Mouse (Mus musculus) hindbrain, embryonic 14.5 days (tissue): ENCODE results near the gene Zkscan8. TPM values are rescaled to one million over a fixed set of nuclear protein-coding genes. Genes with fewer than 3 reads are reported as not detected.
A peak's percentile ranks its signal among the peaks of the same experiment; 100 is the strongest.
"Not testable (repeated sequence)": the region's sequence is repeated elsewhere in the genome, so short reads cannot be mapped to it uniquely, and the experiment has no call there.

ENCODE experiments used
- ATAC-seq: fragments of 200-750 bp; cut with Nextera tagmentation; 2 replicates; pipeline ENCODE4 v1.8.0; 2017; ENCODE audit warnings: moderate number of reproducible peaks, mild to moderate bottlenecking, moderate TSS enrichment, moderate library complexity; ENCODE audit not compliant: low FRiP score
- DNase-seq: peaks from one replicate; pipeline ENCODE4 v3.0.0-alpha.2; 2015; ENCODE audit warnings: low spot score
- H3K27ac ChIP-seq: fragments of 300-500 bp; sonication (generic); 2 replicates; pipeline ENCODE4 v1.5.1; 2014; ENCODE audit warnings: mild to moderate bottlenecking, moderate library complexity
- H3K27me3 ChIP-seq: fragments of 300-500 bp; sonication (generic); 2 replicates; pipeline ENCODE4 v1.6.1; 2014; ENCODE audit warnings: mild to moderate bottlenecking, low read length, mixed read lengths; ENCODE audit not compliant: control insufficient read depth, insufficient read depth
- H3K36me3 ChIP-seq: fragments of 300-500 bp; sonication (generic); replicated peaks from 2 replicates; pipeline ENCODE4 v1.6.1; 2014; ENCODE audit not compliant: control insufficient read depth, insufficient read depth
- H3K4me1 ChIP-seq: fragments of 300-500 bp; sonication (generic); replicated peaks from 2 replicates; pipeline ENCODE4 v1.6.1; 2014; ENCODE audit warnings: antibody characterized with exemption, low read length, mixed read lengths; ENCODE audit not compliant: control insufficient read depth, insufficient read depth
- H3K4me2 ChIP-seq: fragments of 300-500 bp; sonication (generic); replicated peaks from 2 replicates; pipeline ENCODE4 v1.6.1; 2014; ENCODE audit warnings: mild to moderate bottlenecking, moderate library complexity
- H3K4me3 ChIP-seq: fragments of 300-500 bp; sonication (generic); replicated peaks from 2 replicates; pipeline ENCODE4 v1.5.1; 2014; ENCODE audit warnings: mild to moderate bottlenecking, low read length
- H3K9ac ChIP-seq: fragments of 300-500 bp; sonication (generic); 2 replicates; pipeline ENCODE4 v1.6.1; 2014
- H3K9me3 ChIP-seq: fragments of 300-500 bp; sonication (generic); 2 replicates; pipeline ENCODE4 v1.6.1; 2016; ENCODE audit warnings: low read length; ENCODE audit not compliant: control insufficient read depth
- WGBS: fragments of 180-500 bp; shearing (Covaris S2); extraction: QIAGEN DNeasy Blood & Tissue Kit; methylation state at CpG from one replicate; pipeline ENCODE4 v1.1.7; 2014; 5-methylcytosine and 5-hydroxymethylcytosine counted together
- polyA plus RNA-seq: library from polyadenylated mRNA; unstranded; fragments of >200 nt; fragmentation: Nextera tagmentation; extraction: Ambion mirVana; gene quantifications from 2 replicates; pipeline ENCODE4 v1.2.1, GENCODE M21; 2014

Zkscan8 gene
- polyA plus RNA-seq, 1 experiment from 2014 or later = 8.0 TPM

GRCm38 (mm10) chr13:21495080-21495479, 35.8 kb downstream of the Zkscan8 start, which contains the start of gene AK157302:
Gene AK157302, plus strand, starts transcription at chr13:21495223.
- H3K9me3 ChIP-seq = no peaks in the 10 kb centered on the region
- no peak within 1 kb of the TSS for H3K9ac ChIP-seq
- no peaks in the 10 kb centered on the region for H3K4me1 ChIP-seq
- H3K27me3 ChIP-seq = no peaks in the 10 kb centered on the region
- H3K36me3 ChIP-seq = no peaks in the 10 kb centered on the region
- no peak within 1 kb of the TSS for H3K4me2 ChIP-seq
- H3K27ac ChIP-seq = no peak within 1 kb of the TSS
- DNase-seq = no peak
- WGBS = 96% methylated on average over 21 of the region's 21 CpGs
- no peak within 1 kb of the TSS for H3K4me3 ChIP-seq
- ATAC-seq = no peak

- WGBS = 94% methylated on average over 5 of the region's 5 CpGs
- Histone ChIP-seq H3K9me3 (no peaks in the 10 kb centered on the region), H3K4me1 (no peaks in the 10 kb centered on the region), H3K9ac (no peak overlapping the region), H3K4me2 (no peak overlapping the region), H3K4me3 (no peak overlapping the region), H3K27me3 (no peaks in the 10 kb centered on the region), H3K27ac (no peak overlapping the region), H3K36me3 (no peaks in the 10 kb centered on the region)
- DNase-seq = no peak
- ATAC-seq = no peak
Observed at GRCm38 (mm10) chr13:21492847-21493246, 38.1 kb downstream of the Zkscan8 start.

GRCm38 (mm10) chr13:21486881-21487280, 44.0 kb downstream of the Zkscan8 start:
- Histone ChIP-seq H3K9ac (no peak overlapping the region), H3K36me3 (peaks cover 29% of the 10 kb centered on the region), H3K27me3 (no peaks in the 10 kb centered on the region), H3K4me2 (no peak overlapping the region), H3K9me3 (no peaks in the 10 kb centered on the region), H3K4me3 (no peak overlapping the region), H3K27ac (no peak overlapping the region), H3K4me1 (no peaks in the 10 kb centered on the region)
- WGBS = 98% methylated on average over 1 of the region's 1 CpGs
- ATAC-seq (no peak), DNase-seq (no peak)

GRCm38 (mm10) chr13:21478759-21479670, 51.9 kb downstream of the Zkscan8 start, which contains the start of the genes Zkscan4 and Gm10065:
Gene Zkscan4, plus strand, starts transcription at chr13:21478907.
Gene Gm10065, minus strand, starts transcription at chr13:21479441.
- WGBS = 3% methylated on average over 22 of the region's 31 CpGs
- peak; percentile 89 for ATAC-seq

GRCm38 (mm10) chr13:21472427-21472826, 58.5 kb downstream of the Zkscan8 start:
- DNase-seq (no peak), ATAC-seq (no peak)
- no peak overlapping the region for H3K27ac ChIP-seq

More at GRCm38 (mm10) chr13:21478759-21479670, 51.9 kb downstream of the Zkscan8 start, which contains the start of the genes Zkscan4 and Gm10065:
- not testable (repeated sequence) for H3K36me3 ChIP-seq, H3K9me3 ChIP-seq, H3K27me3 ChIP-seq
- H3K4me3 ChIP-seq = peak within 1 kb of the TSS; percentile 53
- peaks cover 20% of the 10 kb centered on the region for H3K4me1 ChIP-seq
- peak within 1 kb of the TSS; percentile 75 for H3K9ac ChIP-seq
- peak; percentile 88 for DNase-seq
- H3K4me2 ChIP-seq = peak within 1 kb of the TSS; percentile 61
- peak within 1 kb of the TSS; percentile 87 for H3K27ac ChIP-seq

GRCm38 (mm10) chr13:21469097-21469496, 61.8 kb downstream of the Zkscan8 start:
- DNase-seq (no peak), ATAC-seq (no peak)
- Histone ChIP-seq H3K9me3 (no peaks in the 10 kb centered on the region), H3K4me2 (peak overlapping the region; percentile 82), H3K27ac (no peak overlapping the region), H3K36me3 (no peaks in the 10 kb centered on the region), H3K4me1 (0 out of 2 replicates have a peak, but pooled peaks cover 5% of the 10 kb centered on the region), H3K9ac (no peak overlapping the region), H3K4me3 (no peak overlapping the region), H3K27me3 (no peaks in the 10 kb centered on the region; the same call in 1 of the 2 replicates)
- 25% methylated on average over 9 of the region's 9 CpGs for WGBS

More at GRCm38 (mm10) chr13:21472427-21472826, 58.5 kb downstream of the Zkscan8 start:
- Histone ChIP-seq H3K4me1 (0 out of 2 replicates have a peak, but pooled peaks cover 5% of the 10 kb centered on the region), H3K9me3 (no peaks in the 10 kb centered on the region), H3K4me3 (no peak overlapping the region), H3K27me3 (no peaks in the 10 kb centered on the region), H3K9ac (no peak overlapping the region), H3K4me2 (no peak overlapping the region), H3K36me3 (no peaks in the 10 kb centered on the region)
- WGBS = 29% methylated on average over 4 of the region's 4 CpGs

GRCm38 (mm10) chr13:21468061-21469019, 62.6 kb downstream of the Zkscan8 start, which contains the start of gene Nkapl:
Gene Nkapl, minus strand, starts transcription at chr13:21468509.
- H3K4me2 ChIP-seq = peak within 1 kb of the TSS; percentile 82
- 0 out of 2 replicates have a peak, but pooled peaks cover 5% of the 10 kb centered on the region for H3K4me1 ChIP-seq
- H3K9me3 ChIP-seq = no peaks in the 10 kb centered on the region
- peak within 1 kb of the TSS; percentile 76 for H3K9ac ChIP-seq
- no peaks in the 10 kb centered on the region; the same call in 1 of the 2 replicates for H3K27me3 ChIP-seq
- peak within 1 kb of the TSS; percentile 68 for H3K27ac ChIP-seq
- peak; percentile 89 for DNase-seq
- H3K36me3 ChIP-seq = no peaks in the 10 kb centered on the region
- ATAC-seq = peak; percentile 99
- H3K4me3 ChIP-seq = peak within 1 kb of the TSS; percentile 53
- 1% methylated on average over 54 of the region's 54 CpGs for WGBS

- Histone ChIP-seq H3K27ac (no peak overlapping the region), H3K36me3 (no peaks in the 10 kb centered on the region), H3K9ac (no peak overlapping the region), H3K27me3 (no peaks in the 10 kb centered on the region; the same call in 1 of the 2 replicates), H3K4me2 (0 out of 2 replicates have a peak overlapping the region, but pooled peaks have one; percentile 82), H3K4me3 (peak overlapping the region; percentile 53; the same call in 1 of the 2 replicates), H3K4me1 (0 out of 2 replicates have a peak, but pooled peaks cover 5% of the 10 kb centered on the region), H3K9me3 (no peaks in the 10 kb centered on the region)
- ATAC-seq = no peak
- DNase-seq = no peak
- 88% methylated on average over 10 of the region's 10 CpGs for WGBS
Observed at GRCm38 (mm10) chr13:21467336-21467735, 63.6 kb downstream of the Zkscan8 start.
